Mouse (Mus musculus): ENCODE measurements around the gene Dnajb11.

DNA sequence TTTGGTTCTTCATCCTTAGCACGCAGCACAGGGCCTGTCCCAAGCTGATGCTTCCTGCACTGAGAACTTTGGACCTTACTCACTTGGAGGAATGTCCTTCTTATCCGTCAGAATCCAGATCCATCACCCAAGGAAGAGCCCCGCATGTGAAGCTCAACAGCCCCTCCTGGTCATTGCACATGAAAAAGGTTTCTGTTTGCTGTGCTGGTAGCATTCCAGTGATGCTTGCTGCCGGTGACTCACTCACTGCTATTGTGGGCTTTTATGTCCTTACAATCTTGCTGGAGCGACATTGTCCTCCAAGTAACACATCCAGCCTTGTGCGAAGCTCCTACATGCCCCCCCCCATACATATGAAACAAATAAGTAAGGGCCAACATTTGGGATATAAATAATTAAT lies 55.2 kb downstream of the Dnajb11 start:
- TF ChIP-seq CTCF (IDR thresholded peaks at IDR 0.05; ENCODE audit: low read depth, low read length), result no peak
- no peak for TF ChIP-seq POLR2AphosphoS5 (IDR thresholded peaks at IDR 0.05; ENCODE audit: insufficient replicate concordance, low read depth, low read length)
- TF ChIP-seq GATA1 (IDR thresholded peaks at IDR 0.05; ENCODE audit: borderline replicate concordance, low read length), result no peak
- TF ChIP-seq GATA2 (IDR thresholded peaks at IDR 0.05; ENCODE audit: borderline replicate concordance, low read depth, low read length), result no peak

All from G1E (cell line).